Mouse (Mus musculus): Measurements from ENCODE around the gene Vps26b. TPM values are rescaled to one million over a fixed set of nuclear protein-coding genes. Genes with fewer than 3 reads are reported as not detected.

Vps26b gene
- total RNA-seq, 2 experiments from 2014 or later: 111 to 114 TPM

GRCm38 (mm10) chr9:26997501-26997900 lies 32.4 kb downstream of the Vps26b start:
- no peak for DNase-seq (ENCODE audit: extremely low spot score in 1 of 2, low spot score in 1 of 2)

- no peak for DNase-seq (ENCODE audit: extremely low spot score in 1 of 2, low spot score in 1 of 2)
Observed at GRCm38 (mm10) chr9:26997062-26997461, 32.8 kb downstream of the Vps26b start.

GRCm38 (mm10) chr9:26993900-26994299 lies 36.0 kb downstream of the Vps26b start:
- no peak for DNase-seq (ENCODE audit: extremely low spot score in 1 of 2, low spot score in 1 of 2)

DNA sequence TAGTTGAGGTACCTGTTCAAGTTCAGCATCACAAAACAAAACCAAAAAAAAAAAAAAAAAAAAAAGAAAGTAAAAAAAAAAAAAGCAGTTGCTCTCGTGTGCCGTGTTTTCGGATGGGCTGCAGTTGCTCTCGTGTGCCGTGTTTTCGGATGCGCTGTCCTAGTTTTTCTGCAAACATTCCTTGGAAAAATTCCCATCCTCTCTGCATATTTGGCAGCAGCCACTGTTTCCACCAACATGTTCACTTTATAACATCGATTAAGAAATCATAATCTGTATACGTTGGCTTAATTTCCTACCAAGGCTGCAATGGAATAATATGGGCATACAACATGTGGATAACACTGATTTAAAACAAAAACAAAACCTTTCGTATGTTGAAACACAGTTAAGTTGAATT lies 36.7 kb downstream of the Vps26b start:
- no peak for DNase-seq (ENCODE audit: extremely low spot score in 1 of 2, low spot score in 1 of 2)

DNA sequence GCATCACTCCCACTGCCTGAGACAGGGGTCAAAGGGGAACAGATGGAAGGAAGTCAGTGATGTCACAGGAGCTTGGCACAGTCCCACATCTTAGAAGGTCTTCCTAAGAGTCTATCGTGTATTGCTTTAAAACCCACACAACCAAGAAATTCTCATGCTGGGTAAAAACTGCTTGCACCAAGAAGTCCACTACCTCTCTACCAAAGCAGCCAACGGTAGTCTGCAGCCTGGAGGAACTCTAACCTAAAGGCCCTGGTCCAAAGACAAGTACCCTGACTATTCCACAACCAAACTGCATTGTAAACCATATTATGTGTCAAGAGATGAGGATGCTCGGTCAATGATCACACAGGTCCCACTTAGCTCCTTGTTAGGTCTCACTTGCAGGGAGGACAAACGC lies 39.7 kb downstream of the Vps26b start:
- DNase-seq (ENCODE audit: extremely low spot score in 1 of 2, low spot score in 1 of 2): no peak

GRCm38 (mm10) chr9:26985668-26986277 lies 44.1 kb downstream of the Vps26b start:
- DNase-seq (ENCODE audit: extremely low spot score in 1 of 2, low spot score in 1 of 2): no peak

DNA sequence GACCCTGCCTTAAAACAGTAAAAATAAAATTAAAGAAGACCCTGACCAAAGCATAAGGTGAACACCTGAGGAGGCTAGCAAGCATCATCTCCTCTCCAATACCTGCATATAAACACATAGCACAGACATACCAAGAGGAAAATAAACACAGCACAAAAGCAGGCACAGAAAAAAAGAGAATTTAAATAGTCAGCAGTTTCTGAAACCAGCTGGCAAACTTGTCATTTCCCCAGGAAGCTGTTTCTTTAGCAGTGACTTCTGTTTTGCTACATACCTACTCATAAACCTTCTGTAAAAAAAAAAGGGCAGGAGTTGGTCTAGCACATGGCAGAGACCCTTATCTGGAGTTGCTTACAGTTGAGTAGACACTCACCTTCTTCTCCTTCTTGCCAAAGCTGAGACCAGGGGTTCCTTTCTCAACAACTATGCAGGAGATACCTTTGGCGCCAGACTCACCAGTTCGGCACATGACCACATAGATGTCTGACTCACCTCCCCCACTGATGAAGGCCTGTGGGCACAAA lies 44.7 kb downstream of the Vps26b start:
- DNase-seq (ENCODE audit: extremely low spot score in 1 of 2, low spot score in 1 of 2): no peak

GRCm38 (mm10) chr9:26978776-26979175 lies 51.1 kb downstream of the Vps26b start:
- DNase-seq (ENCODE audit: extremely low spot score in 1 of 2, low spot score in 1 of 2): no peak

GRCm38 (mm10) chr9:26977754-26978153 lies 52.1 kb downstream of the Vps26b start:
- DNase-seq (ENCODE audit: extremely low spot score in 1 of 2, low spot score in 1 of 2): no peak

Other genes with a start within 250 kb of the Vps26b start
- gene Glb1l2, start 223.6 kb downstream of the Vps26b start, total RNA-seq (2021): under 1 TPM; 0.30 to 0.38 TPM
- gene Glb1l3, start 169.2 kb downstream of the Vps26b start, total RNA-seq (2021): not detected
- gene Gm1110, start 107.0 kb downstream of the Vps26b start, total RNA-seq (2021): not detected
- 10 to 100 TPM; 35.0 to 36.4 TPM for gene Acad8, start 30.5 kb downstream of the Vps26b start, total RNA-seq (2021)
- gene Thyn1, start 30.4 kb downstream of the Vps26b start, total RNA-seq (2021): 10 to 100 TPM; 94.3 to 98.7 TPM
- gene Ncapd3, start 110 bp upstream of the Vps26b start, total RNA-seq (2021): 10 to 100 TPM; 15.6 to 19.0 TPM
- gene Jam3, start 125.4 kb upstream of the Vps26b start, total RNA-seq (2021): 10 to 100 TPM; 43.0 to 44.2 TPM